Mouse (Mus musculus): ENCODE measurements around the gene Gm29289. TPM values are rescaled to one million over a fixed set of nuclear protein-coding genes. Genes with fewer than 3 reads are reported as not detected.

Gm29289 gene
- not detected in 2 replicates for polyA plus RNA-seq (2015; fragmentation: Nextera tagmentation; extraction: Ambion mirVana)

DNA sequence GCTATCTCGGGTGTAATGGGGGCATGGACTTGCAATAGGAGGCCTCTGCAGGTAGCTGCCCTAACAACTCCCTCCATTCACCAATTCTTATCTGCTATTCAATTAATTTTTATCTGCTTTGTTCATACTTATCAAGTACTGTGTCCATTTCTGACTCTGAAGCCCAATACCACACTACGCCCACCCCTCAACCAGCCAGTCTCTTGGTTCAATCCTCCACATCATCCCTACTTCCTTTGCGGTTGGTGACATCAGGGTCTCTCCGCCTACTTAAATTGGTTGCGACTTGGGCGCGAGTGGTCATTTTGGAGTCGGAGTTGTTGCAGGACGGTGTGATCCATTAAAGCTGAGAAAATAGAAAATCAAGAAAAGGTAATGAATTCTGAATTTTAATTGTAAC is at the start of gene Gm29289:
Gene Gm29289, plus strand, starts transcription at position 301 of the 400 bp plus-strand sequence.

GRCm38 (mm10) chrY:2900689-2901088 is 31.7 kb upstream of the Gm29289 start, which contains the start of gene Gm10352:
TSS of gene Gm10352 (plus strand) at chrY:2900989.

Other genes with a start within 250 kb of the Gm29289 start
- gene H2al2b, start 211.9 kb upstream of the Gm29289 start, polyA plus RNA-seq (2015; fragmentation: Nextera tagmentation; extraction: Ambion mirVana), result not detected in 2 replicates
- not detected in 2 replicates for gene Gm4064, start 136.4 kb upstream of the Gm29289 start, polyA plus RNA-seq (2015; fragmentation: Nextera tagmentation; extraction: Ambion mirVana)
- gene Rbmy, start 101.9 kb upstream of the Gm29289 start, polyA plus RNA-seq (2015; fragmentation: Nextera tagmentation; extraction: Ambion mirVana), result not detected in 2 replicates
- gene Gm10256, start 101.9 kb upstream of the Gm29289 start, polyA plus RNA-seq (2015; fragmentation: Nextera tagmentation; extraction: Ambion mirVana), result not detected in 2 replicates
- not detected in 2 replicates for gene Gm10352, start 31.6 kb upstream of the Gm29289 start, polyA plus RNA-seq (2015; fragmentation: Nextera tagmentation; extraction: Ambion mirVana)